Mouse (Mus musculus) hindbrain, embryonic 11.5 days (tissue): ENCODE measurements around the gene Dhrs4. TPM values are rescaled to one million over a fixed set of nuclear protein-coding genes. Genes with fewer than 3 reads are reported as not detected.

Experiments used
- ATAC-seq: fragments of 200-750 bp; cut with Nextera tagmentation; 2 replicates; pipeline ENCODE4 v1.8.0; 2017; ENCODE audit warnings: mild to moderate bottlenecking, moderate TSS enrichment, moderate library complexity; ENCODE audit not compliant: low FRiP score
- DNase-seq: peaks from one replicate; pipeline ENCODE4 v3.0.0-alpha.2; 2015; ENCODE audit warnings: low spot score
- H3K27ac ChIP-seq: fragments of 300-500 bp; sonication (generic); 2 replicates; pipeline ENCODE4 v1.5.1; 2014; ENCODE audit warnings: mild to moderate bottlenecking, low read depth, low read length
- H3K27me3 ChIP-seq: fragments of 300-500 bp; sonication (generic); 2 replicates; pipeline ENCODE4 v1.6.1; 2014; ENCODE audit warnings: mild to moderate bottlenecking, low read length, moderate library complexity, mixed read lengths; ENCODE audit not compliant: control insufficient read depth, insufficient read depth
- H3K36me3 ChIP-seq: fragments of 300-500 bp; sonication (generic); 2 replicates; pipeline ENCODE4 v1.6.1; 2014; ENCODE audit warnings: mild to moderate bottlenecking, low read length, moderate library complexity, mixed read lengths; ENCODE audit not compliant: control insufficient read depth, insufficient read depth
- H3K4me1 ChIP-seq: fragments of 300-500 bp; sonication (generic); replicated peaks from 2 replicates; pipeline ENCODE4 v1.6.1; 2014; ENCODE audit warnings: low read length, mixed read lengths; ENCODE audit not compliant: control insufficient read depth, insufficient read depth
- H3K4me2 ChIP-seq: fragments of 300-500 bp; sonication (generic); replicated peaks from 2 replicates; pipeline ENCODE4 v1.6.1; 2014; ENCODE audit warnings: mild to moderate bottlenecking, low read depth, low read length
- H3K4me3 ChIP-seq: fragments of 300-500 bp; sonication (generic); 2 replicates; pipeline ENCODE4 v1.5.1; 2014; ENCODE audit warnings: low read depth, low read length
- H3K9ac ChIP-seq: fragments of 300-500 bp; sonication (generic); 2 replicates; pipeline ENCODE4 v1.6.1; 2014; ENCODE audit warnings: low read depth, low read length
- H3K9me3 ChIP-seq: fragments of 300-500 bp; sonication (generic); 2 replicates; pipeline ENCODE4 v1.6.1; 2016; ENCODE audit warnings: low read length; ENCODE audit not compliant: control insufficient read depth
- WGBS: fragments of 180-500 bp; shearing (Covaris S2); extraction: QIAGEN DNeasy Blood & Tissue Kit; methylation state at CpG from one replicate; pipeline ENCODE4 v1.1.7; 2014; 5-methylcytosine and 5-hydroxymethylcytosine counted together
- polyA plus RNA-seq: library from polyadenylated mRNA; unstranded; fragments of >200 nt; fragmentation: Nextera tagmentation; extraction: Ambion mirVana; gene quantifications from 2 replicates; pipeline ENCODE4 v1.2.1, GENCODE M21; 2014

Gene Dhrs4
- polyA plus RNA-seq, 1 experiment from 2014 or later: 26.0 TPM

DNA sequence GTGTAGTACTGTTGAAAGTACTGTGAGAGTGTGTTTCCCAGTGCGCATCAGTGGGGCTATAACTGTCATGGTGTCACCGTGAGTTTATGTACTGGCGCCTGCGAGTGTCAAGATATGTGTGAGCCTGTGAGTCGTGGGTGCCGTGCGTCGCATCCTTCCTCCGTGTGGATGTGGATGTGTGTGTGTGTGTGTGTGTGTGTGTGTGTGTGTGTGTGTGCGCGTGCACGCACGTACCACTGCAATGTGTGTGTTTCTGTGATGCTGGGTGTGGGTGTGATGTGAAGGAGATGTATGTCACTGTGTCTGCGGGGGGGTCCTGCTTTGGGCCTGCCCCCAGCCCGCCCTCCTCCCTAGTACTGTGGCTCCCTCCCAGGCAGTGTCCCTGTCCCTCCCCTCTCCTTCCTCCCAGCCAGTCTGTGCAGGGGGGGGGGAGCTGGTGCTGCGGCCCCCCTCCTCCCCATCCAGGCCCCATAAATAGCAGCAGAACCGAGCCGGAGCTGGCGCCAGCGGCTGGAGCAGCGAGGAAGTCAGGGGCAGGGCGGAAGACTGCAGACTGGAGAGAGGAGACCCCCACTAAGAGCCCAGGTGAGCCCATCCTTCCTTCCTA is 31.7 kb downstream of the Dhrs4 start, which contains the start of gene Cpne6:
Gene Cpne6, plus strand, starts transcription at position 321 of the 607 bp plus-strand sequence.
- DNase-seq (no peak), ATAC-seq (no peak)
- Histone ChIP-seq H3K27ac (no peak within 1 kb of the TSS), H3K4me1 (no peaks in the 10 kb centered on the region), H3K4me2 (no peak within 1 kb of the TSS), H3K4me3 (no peak within 1 kb of the TSS), H3K9me3 (no peaks in the 10 kb centered on the region), H3K27me3 (no peaks in the 10 kb centered on the region), H3K9ac (no peak within 1 kb of the TSS), H3K36me3 (no peaks in the 10 kb centered on the region)
- WGBS: 75% methylated on average over 20 of the region's 22 CpGs

DNA sequence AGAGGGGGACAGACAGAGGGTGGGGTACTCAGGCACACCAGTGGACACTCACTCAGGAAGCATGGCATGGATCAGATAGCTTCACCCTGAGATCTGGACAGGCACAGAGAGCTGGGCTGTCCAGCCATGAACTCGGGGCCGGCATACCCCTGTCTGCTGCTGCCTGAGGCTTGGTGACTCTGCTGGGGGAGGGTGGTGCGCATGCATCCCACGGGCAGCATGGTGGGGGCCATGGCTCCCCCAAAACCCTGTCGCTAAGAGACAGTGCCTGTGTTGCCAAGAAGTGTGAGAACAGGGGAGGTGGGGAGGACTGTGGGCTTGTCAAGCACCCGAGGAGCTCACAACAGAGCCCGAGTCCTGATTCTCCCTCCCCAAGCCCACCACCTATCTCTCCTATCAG is 32.5 kb downstream of the Dhrs4 start:
- DNase-seq (no peak), ATAC-seq (no peak)
- H3K9me3 ChIP-seq: no peaks in the 10 kb centered on the region
- 66% methylated on average over 7 of the region's 7 CpGs for WGBS
- H3K27me3 ChIP-seq: no peaks in the 10 kb centered on the region
- no peak overlapping the region for H3K27ac ChIP-seq
- no peaks in the 10 kb centered on the region for H3K36me3 ChIP-seq
- H3K4me2 ChIP-seq: no peak overlapping the region
- no peaks in the 10 kb centered on the region for H3K4me1 ChIP-seq
- H3K4me3 ChIP-seq: no peak overlapping the region
- H3K9ac ChIP-seq: no peak overlapping the region

DNA sequence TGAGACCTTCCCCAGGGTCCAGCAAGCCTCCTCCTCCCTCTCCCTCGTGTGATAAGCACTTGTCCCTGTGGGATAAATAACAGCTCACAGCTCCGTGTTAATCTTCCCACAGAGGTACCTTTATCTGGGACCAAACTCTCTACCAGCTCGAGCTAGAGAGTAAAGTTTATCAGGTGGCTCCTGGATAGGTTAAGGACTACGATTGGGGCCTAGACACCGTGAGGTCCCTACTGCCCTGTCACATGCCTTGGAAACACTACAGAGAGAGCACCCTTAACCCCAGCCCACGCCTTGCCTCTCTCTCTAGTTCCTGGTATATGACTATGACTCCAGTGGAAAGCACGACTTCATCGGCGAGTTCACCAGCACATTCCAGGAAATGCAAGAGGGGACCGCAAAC is 35.4 kb downstream of the Dhrs4 start:
- WGBS: 72% methylated on average over 10 of the region's 10 CpGs
- no peak overlapping the region for H3K9ac ChIP-seq
- no peaks in the 10 kb centered on the region for H3K9me3 ChIP-seq
- DNase-seq (no peak), ATAC-seq (no peak)
- H3K4me3 ChIP-seq: no peak overlapping the region
- no peak overlapping the region for H3K4me2 ChIP-seq
- no peaks in the 10 kb centered on the region for H3K4me1 ChIP-seq
- H3K27me3 ChIP-seq: no peaks in the 10 kb centered on the region
- no peaks in the 10 kb centered on the region for H3K36me3 ChIP-seq
- no peak overlapping the region for H3K27ac ChIP-seq

DNA sequence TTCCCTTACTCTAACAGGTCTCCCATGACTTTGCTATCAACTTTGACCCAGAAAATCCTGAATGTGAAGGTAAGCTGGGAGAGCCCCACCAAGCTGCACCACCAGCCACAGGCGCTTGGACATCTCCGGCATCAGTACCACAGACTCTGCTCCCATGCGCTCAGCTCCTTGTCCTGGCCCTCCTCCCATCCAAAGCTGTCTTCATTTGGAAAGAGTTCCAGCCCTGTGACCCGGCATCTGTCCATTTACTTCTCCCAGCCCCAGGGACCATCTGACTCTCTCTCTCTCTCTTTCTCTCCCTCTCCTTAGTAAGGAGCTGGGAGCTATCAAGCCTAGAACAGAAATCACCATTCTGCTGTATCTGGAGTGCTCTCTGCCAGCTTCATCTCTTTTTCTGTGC is 37.3 kb downstream of the Dhrs4 start:
- Histone ChIP-seq H3K4me3 (no peak overlapping the region), H3K27me3 (0 out of 2 replicates have a peak, but pooled peaks cover 7% of the 10 kb centered on the region), H3K36me3 (no peaks in the 10 kb centered on the region), H3K9me3 (no peaks in the 10 kb centered on the region), H3K9ac (no peak overlapping the region), H3K4me1 (no peaks in the 10 kb centered on the region), H3K4me2 (no peak overlapping the region), H3K27ac (no peak overlapping the region)
- DNase-seq: no peak
- no peak for ATAC-seq
- WGBS: 94% methylated on average over 4 of the region's 4 CpGs

DNA sequence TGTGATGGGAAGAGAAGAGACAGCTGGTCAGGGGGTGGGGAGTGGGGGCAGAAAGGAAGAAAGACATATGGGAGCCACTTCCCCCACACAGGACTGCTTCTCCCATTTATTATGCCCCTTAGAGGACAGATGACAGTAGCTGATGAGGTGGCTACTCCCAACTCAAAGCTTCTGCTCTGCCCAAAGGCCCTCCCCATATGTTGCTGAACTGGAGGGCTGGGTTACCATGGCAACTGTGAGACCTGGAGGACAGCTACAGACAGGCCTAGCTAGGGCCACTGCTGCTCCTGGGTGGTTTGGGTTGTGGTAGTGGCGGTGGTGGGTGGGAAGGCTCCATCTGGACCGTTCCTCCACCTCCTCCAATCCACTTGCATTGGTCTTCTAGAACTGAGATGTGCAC is 40.3 kb downstream of the Dhrs4 start:
- 24% methylated on average over 2 of the region's 2 CpGs for WGBS
- no peak overlapping the region for H3K9ac ChIP-seq
- peak overlapping the region; percentile 27 for H3K27ac ChIP-seq
- peaks cover 11% of the 10 kb centered on the region; the same call in 1 of the 2 replicates for H3K27me3 ChIP-seq
- ATAC-seq: peak; percentile 85
- no peaks in the 10 kb centered on the region for H3K36me3 ChIP-seq
- no peaks in the 10 kb centered on the region for H3K4me1 ChIP-seq
- peak; percentile 70 for DNase-seq
- H3K4me2 ChIP-seq: no peak overlapping the region
- no peak overlapping the region for H3K4me3 ChIP-seq
- no peaks in the 10 kb centered on the region for H3K9me3 ChIP-seq

DNA sequence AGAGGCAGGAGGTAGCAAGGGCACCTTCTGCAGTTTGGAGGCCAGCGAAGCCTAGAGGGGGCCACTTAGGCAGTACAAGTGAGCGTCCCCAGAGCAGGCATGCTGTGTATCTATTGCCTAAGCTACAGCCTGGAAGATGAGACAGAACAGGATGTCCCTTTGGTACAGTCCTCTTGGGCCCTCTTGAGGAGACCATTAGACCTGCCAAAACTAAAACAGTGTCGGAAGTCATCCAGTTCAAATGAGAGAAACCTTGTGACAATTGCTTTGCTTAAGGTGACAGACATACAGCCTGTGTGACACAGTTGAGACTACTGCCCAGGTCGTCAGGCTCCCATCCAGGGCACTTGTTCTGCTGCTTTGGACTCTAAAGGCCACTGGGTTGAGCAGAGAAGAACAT is 41.0 kb downstream of the Dhrs4 start:
- Histone ChIP-seq H3K27me3 (peaks cover 11% of the 10 kb centered on the region; the same call in 1 of the 2 replicates), H3K4me1 (no peaks in the 10 kb centered on the region), H3K27ac (peak overlapping the region; percentile 27), H3K4me3 (no peak overlapping the region), H3K9ac (no peak overlapping the region), H3K36me3 (no peaks in the 10 kb centered on the region), H3K4me2 (no peak overlapping the region), H3K9me3 (no peaks in the 10 kb centered on the region)
- ATAC-seq: no peak
- WGBS: 50% methylated on average over 4 of the region's 4 CpGs
- DNase-seq: peak; percentile 23

DNA sequence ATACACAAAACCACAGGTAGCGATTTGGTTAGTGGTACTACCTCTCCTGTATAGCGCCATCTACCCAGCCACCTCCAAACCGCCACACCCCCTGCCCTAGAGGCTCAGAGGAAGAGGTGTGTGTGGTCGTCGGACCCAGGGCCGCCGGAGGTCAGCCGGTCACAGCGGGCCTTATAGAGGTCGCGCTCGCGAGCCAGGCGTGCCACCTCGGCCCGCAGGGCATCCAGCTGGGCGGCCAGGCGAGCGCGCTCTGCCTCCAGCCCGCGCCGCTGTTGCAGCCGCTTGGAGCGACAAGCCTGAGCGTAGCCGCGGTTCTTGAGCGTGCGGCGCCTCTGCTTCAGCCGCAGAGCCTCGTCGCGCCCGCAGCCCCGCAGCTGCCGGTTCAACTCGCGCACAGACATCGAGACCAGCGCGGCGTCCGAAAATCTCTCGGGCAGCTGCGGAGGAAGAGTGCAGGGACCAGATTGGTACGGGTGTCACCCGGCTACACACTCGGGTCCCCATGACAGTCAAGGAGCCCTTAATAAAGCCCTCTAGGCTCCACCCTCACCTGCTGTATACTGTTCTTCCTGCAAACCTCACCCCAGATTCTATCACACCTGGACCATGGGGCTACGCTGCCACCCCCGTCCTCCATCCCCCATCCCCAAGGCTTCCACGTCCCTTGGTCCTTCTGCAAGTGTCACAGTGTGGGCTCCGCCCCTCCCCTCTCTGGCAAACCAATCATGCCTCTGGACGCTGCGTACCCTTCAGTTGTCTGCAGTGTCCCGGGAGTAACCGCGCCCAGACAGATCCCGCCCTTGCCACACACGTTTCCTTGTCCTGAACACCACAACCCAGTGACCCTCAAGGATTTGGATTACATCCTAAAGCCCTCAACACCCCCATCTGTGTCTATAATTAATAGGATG is 42.1 kb downstream of the Dhrs4 start:
- ATAC-seq: peak; percentile 71

DNA sequence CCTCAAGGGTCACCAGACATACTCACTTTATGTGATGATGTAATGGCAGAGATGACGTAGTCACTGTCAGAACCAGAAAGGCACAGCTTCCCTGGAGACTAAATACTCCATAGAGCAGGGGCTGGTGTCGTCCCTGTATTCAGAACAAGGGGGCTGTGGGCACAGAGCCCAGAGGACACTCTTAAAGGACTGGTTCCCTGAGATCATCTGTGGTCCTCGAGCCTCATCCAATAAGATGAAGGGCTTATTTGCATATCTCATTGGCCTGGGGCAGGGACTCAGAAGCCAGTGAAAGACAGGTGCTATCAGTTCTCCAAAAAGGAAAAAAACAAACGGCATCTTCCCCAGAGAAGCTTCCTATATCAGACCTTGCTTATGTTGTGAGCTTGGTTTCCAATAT is 45.5 kb downstream of the Dhrs4 start:
- no peak for ATAC-seq
- no peaks in the 10 kb centered on the region for H3K9me3 ChIP-seq
- 62% methylated on average over 4 of the region's 4 CpGs for WGBS
- H3K4me3 ChIP-seq: no peak overlapping the region
- no peak overlapping the region for H3K9ac ChIP-seq
- no peak overlapping the region for H3K4me2 ChIP-seq
- peaks cover 11% of the 10 kb centered on the region; the same call in 1 of the 2 replicates for H3K27me3 ChIP-seq
- H3K4me1 ChIP-seq: no peaks in the 10 kb centered on the region
- no peak overlapping the region for H3K27ac ChIP-seq
- H3K36me3 ChIP-seq: no peaks in the 10 kb centered on the region
- no peak for DNase-seq

More for the DNA sequence above, 42.1 kb downstream of the Dhrs4 start:
- Histone ChIP-seq H3K27ac (peak overlapping the region; percentile 61; the same call in 1 of the 2 replicates), H3K4me3 (peak overlapping the region; percentile 52), H3K4me2 (peak overlapping the region; percentile 93), H3K9me3 (no peaks in the 10 kb centered on the region), H3K36me3 (no peaks in the 10 kb centered on the region), H3K4me1 (no peaks in the 10 kb centered on the region), H3K27me3 (peaks cover 11% of the 10 kb centered on the region; the same call in 1 of the 2 replicates), H3K9ac (peak overlapping the region; percentile 57)
- peak; percentile 65 for DNase-seq
- WGBS: under 1% methylated on average over 61 of the region's 61 CpGs
